Mouse (Mus musculus): Measurements from ENCODE around the gene Itgb2.

Gene Itgb2

GRCm38 (mm10) chr10:77516379-77516951 lies 13.6 kb upstream of the Itgb2 start:
- no peak for DNase-seq (ENCODE audit: low spot score in 2 of 2)

- DNase-seq (ENCODE audit: low spot score in 2 of 2): no peak
Measured at GRCm38 (mm10) chr10:77517066-77517620, 12.9 kb upstream of the Itgb2 start.

DNA sequence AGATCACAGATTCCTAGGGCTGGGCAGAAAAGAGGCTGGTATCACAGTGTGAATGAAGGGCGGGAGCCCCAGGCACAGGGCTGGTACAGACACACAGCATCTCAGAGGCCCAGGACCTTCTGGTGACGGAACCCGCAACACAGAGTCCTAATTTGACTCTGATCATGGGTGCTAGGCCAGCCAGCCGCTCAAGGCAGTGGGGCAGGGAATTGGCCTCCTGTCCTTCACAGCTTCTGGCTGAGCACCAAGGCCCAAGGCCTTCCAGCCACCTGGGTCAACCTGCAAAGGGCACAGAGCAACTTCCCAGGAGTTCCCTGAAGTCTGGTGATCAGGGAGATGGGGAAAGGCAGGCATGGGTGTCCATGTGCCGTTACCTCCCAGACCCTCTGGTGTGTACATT lies 12.3 kb upstream of the Itgb2 start:
- DNase-seq (ENCODE audit: low spot score in 2 of 2): no peak

GRCm38 (mm10) chr10:77519191-77519590 lies 10.9 kb upstream of the Itgb2 start:
- DNase-seq (ENCODE audit: low spot score in 2 of 2): no peak

GRCm38 (mm10) chr10:77520497-77520896 lies 9.6 kb upstream of the Itgb2 start:
- no peak for DNase-seq (ENCODE audit: low spot score in 2 of 2)

GRCm38 (mm10) chr10:77522021-77522731 lies 7.9 kb upstream of the Itgb2 start:
- no peak for DNase-seq (ENCODE audit: low spot score in 2 of 2)

DNA sequence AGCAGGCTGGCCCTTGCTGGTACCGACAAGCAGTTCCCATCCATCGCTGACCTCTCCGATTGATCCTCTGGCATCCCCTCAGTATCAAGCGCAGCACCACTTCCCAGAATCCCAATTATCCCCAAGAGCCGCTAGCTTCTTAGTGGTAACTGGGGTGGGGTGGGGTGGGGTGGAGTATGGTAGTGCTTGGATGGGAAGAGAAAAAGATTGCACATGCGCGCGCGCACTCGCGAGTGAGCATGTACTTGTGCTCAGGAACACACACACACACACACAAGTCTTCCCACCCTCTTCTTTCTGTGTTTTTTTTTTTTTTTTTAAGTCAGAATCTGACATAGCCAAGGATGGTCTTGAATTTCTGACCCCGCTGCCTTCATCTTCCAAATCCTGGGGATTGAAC lies 7.3 kb upstream of the Itgb2 start:
- no peak for DNase-seq (ENCODE audit: low spot score in 2 of 2)

DNA sequence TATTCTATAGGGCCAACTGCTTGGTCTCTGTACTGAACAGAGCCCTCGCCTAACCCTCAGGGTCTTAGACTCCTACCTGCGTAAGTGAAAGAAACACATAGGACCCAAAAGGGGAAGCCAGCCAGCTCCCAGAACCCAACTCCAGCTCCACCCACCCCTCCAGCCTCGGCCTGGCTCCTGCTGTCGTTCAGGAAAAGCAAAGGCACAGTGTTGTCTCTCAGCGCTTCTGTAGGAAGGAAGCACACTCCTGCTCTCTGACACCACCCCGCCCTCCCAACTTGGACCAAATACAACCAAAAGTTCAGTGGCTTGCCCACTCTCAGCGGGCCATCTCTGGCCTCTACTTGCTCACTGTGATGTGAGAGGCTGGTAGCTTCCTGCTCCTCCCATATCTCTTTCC lies 6.7 kb upstream of the Itgb2 start:
- DNase-seq (ENCODE audit: low spot score in 2 of 2): no peak

DNA sequence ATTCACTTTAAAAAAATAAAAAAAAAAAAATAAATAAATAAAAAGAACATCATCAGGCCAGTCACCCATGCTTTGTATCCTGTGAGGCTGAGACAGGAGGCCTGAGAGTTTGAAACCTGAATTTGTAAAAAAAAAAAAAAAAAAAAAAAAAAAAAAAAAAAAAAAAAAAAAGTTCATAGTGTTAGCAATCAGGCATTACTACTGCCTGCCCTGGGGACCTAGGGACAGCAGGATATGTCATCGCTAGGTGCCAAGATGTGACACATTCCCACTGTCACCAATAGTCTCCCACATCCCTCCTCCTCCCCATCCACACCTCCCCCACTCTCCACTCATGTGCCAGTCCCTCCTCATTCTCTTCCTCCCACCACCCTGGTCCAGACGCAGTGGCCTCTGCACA lies 3.6 kb upstream of the Itgb2 start:
- no peak for DNase-seq (ENCODE audit: low spot score in 2 of 2)

DNA sequence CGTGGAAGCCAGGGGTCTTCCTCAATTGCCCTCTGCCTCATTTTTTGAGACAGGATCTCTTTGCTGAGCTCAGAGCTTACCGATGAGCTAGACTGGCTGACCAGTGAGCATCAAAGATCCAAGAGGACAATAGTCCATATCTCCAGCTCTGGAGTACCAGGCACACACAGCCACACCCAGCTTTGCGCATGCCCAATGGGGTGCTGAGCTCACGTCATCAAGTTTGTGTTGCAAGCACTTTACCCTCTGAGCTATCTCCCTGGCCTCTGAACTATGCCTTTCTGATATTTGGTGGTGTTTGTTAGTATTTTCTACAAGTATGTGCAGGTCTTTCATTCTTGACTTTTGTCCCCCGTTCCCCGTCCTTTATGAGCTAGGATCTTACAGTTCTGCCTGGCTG lies 1.4 kb upstream of the Itgb2 start:
- DNase-seq (ENCODE audit: low spot score in 2 of 2): no peak

GRCm38 (mm10) chr10:77531026-77532019 lies 1.3 kb downstream of the Itgb2 start:
- DNase-seq (ENCODE audit: low spot score in 2 of 2): no peak

GRCm38 (mm10) chr10:77532020-77532413 lies 2.0 kb downstream of the Itgb2 start:
- no peak for DNase-seq (ENCODE audit: low spot score in 2 of 2)

DNA sequence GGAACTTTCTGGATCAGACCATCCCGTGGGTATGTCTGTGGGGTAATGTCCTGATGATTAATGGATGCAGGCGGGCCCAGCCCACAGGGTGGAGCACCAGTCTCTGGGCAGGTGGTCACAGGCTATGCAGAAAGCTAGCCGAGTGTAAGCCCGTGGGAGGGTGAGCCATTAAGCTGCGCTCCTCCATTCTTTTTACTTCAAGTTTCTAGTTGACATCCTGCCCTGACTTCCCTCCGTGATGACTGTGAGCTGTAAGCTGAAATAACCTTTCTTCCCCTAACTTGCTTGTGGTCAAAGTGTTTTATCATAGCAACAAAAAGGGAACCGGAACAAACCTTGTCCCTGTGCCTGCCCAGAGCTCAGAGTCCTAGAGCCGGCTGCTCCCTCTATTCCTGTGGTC lies 6.7 kb downstream of the Itgb2 start:
- no peak for DNase-seq (ENCODE audit: low spot score in 2 of 2)

DNA sequence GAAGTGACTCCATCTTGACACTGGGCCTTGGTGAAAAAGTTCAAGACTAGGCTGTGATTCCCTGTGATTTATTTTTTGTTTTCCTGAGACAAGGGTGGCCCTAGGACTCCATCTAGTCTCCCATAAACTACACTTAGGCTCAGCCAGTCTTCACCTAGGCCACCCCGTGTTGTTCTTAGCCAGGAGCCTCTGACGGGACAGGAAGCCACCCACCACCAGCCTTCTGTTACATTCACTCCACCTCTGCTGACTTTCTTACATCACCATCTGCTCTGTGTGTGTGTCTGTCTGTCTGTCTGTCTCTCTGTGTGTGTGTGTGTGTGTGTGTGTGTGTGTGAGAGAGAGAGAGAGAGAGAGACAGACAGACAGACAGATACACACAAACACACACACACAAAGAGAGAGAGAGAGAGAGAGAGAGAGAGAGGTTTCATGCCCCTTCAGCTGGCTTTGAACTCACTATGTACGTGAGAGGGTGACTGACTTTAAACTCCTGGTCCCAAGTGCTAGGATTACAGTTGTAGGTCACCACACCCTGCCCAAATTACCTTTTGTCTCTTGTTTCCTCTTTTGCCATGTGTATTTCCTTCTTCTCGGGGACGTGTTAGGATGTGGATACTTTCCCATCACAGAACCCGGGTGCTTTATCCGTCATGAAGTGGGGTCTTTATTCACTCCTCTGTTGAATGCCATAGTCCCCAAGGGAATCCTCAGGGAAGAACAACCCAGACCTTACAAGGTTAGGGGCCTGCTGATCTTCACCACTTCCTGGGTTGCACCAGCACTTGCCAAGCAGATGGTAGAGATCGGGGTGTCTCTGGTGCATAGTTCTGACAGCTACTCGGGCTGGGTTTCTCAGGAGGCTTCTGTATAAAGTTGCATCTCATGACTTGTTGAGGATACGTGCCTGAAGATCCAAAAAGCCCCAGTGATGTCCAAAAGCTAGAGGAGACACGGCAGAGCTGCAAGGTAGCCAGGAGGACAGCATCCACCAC lies 7.5 kb downstream of the Itgb2 start:
- DNase-seq (ENCODE audit: low spot score in 2 of 2): no peak

DNA sequence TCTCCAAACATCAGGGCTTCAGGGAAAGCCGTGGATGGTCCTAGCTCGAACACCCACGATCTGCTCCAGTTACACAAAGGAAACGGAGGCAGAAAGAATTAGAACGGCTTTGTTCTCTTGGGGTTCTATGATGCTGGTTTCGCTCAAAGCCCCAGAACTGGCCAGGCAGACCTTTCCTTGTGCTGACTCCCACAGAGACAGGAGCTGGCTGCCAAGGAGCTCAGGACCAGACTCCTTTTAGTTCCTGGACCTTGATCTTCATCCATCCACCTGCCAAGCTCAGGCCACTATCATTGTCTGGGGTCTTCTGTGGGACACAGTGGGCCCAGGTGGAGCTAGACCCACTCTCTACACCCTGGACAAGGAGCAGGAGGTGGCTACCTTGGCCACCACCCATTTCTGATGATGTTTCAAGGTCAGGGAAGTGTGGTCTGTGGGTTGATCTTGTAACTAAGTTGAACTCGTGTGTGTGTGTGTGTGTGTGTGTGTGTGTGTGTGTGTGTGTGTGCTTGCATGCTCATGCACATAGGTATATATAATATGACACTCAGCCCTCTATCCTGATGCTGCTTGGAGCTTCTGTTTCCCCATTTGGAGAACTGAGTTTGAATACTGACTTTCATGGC lies 9.4 kb downstream of the Itgb2 start:
- DNase-seq (ENCODE audit: low spot score in 2 of 2): no peak

- no peak for DNase-seq (ENCODE audit: low spot score in 2 of 2)
Measured at GRCm38 (mm10) chr10:77540576-77541102, 10.6 kb downstream of the Itgb2 start.

DNA sequence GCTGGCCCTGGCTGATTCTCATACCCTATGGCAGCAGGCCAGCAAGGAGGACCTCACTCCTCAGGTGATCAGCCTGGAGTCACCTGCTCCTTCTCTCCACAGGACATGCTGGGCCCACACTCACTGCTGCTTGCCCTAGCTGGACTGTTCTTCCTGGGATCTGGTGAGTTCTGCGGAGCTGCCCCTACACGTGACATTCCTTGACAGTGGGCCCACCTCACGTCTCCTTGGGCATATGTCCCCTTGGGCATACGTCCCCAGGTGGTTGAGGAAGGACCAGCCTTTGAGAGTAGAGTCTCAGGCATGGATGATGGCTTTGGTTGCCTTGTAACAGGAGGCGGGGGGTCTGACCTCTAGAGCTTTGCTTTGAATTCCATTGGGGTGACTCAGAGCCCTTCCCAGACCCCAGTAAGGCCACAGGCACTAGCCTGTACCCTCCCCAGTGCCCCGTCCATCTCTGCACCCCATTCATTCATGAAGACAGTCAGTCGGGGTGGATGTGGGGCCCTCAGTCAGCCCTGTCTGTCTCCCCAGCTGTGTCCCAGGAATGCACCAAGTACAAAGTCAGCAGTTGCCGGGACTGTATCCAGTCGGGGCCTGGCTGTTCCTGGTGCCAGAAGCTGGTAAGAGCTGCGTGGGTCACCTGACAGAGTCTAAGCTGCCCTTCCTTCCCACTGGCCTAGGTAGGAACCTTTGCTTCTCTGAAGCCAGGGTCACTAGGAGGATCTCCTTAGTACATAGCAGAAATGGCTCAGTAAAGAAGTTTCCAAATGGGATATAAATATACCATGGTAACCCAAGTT lies 12.0 kb downstream of the Itgb2 start:
- DNase-seq (ENCODE audit: low spot score in 2 of 2): no peak

DNA sequence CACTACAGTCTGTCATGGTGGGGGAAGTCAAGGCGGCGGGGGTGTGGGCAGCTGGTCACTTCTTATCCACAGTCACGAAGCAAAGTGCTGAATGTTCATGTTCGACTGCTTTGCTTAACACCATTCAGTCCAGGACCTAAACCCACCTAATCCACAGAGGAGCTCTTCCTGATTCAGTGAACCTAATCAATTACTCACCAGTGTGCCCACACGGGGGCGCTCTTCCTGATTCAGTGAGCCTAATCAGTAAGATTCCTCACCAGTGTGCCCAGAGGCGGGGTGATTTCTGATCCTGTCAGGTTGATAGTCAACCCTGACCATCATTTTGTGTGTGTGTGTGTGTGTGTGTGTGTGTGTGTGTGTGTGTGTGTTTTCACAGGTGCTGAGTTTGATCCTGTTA lies 13.2 kb downstream of the Itgb2 start:
- no peak for DNase-seq (ENCODE audit: low spot score in 2 of 2)

GRCm38 (mm10) chr10:77544916-77545315 lies 14.9 kb downstream of the Itgb2 start:
- peak in 1 of 2 experiments; percentile 27 for DNase-seq (ENCODE audit: low spot score in 2 of 2)
